Mouse (Mus musculus) layer of hippocampus, adult 2 months (tissue): ENCODE measurements around the gene Sart1. TPM values are rescaled to one million over a fixed set of nuclear protein-coding genes. Genes with fewer than 3 reads are reported as not detected.

Experiments used
- DNase-seq, 2 experiments: peaks; one replicate each; pipeline ENCODE4 v3.0.0; 2022; ENCODE audit warnings: low spot score in 2 of 2
- H3K27ac ChIP-seq: fragments of 200-600 bp; 2 replicates; pipeline ENCODE4 v1.8.1; 2022
- H3K4me3 ChIP-seq: fragments of 200-600 bp; 2 replicates; pipeline ENCODE4 v1.8.1; 2022; ENCODE audit warnings: mild to moderate bottlenecking
- CTCF ChIP-seq: fragments of 200-600 bp; conservative IDR thresholded peaks from 2 replicates; pipeline ENCODE4 v1.8.1; 2022; ENCODE audit warnings: antibody characterized with exemption, mild to moderate bottlenecking, moderate library complexity
- total RNA-seq, 2 experiments: library from RNA; stranded (reverse); gene quantifications; 2 replicates each; pipeline ENCODE4 v1.2.3; 2021

Gene Sart1
- total RNA-seq, 2 experiments from 2014 or later: 113 to 125 TPM

DNA sequence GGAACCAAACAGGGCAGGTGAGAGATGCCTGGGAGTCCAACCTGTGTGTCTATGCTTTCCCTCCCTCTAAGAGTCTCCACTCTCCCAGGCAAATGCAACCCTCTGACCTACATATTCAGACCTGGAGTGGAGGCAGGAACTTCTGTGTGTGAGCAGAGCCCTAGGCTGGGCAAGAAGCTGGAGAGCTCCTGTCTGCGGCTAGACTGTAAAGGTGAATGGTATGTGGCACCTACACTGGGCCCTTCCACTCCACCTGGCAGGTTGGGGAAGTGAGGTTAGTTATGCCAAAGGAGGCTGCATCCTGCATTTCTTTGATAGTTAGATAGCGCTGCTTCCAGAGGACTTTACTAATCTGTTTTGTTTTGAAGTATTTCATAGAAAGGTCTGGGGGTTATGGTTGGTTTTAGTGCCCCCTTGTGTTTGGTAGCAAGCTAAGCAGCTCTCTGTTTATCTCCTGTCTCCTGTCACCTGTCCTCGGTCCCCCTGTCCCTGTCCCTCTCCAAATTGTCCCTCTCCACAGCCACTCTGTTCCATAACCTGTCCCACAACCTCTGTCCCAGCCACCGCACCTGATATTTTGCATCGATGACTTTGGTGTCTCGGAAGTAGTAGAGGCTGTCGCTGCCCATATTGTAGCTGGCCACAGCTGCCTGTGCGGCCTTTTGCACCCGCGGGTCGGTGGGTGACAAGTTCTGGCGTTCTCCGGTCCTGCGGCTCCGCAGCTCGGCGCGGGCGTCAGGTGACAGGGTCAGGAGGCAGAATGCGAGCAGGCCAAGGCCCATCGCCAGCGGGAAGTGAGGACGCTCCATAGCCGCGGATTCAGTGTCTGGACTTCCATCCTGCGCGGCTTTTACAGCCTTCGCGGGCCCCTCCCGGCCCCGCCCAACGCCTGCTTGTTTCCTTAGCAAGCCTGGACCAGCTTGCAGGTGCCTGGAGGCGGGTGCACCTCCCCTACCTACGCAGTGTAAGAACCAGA is 39.7 kb downstream of the Sart1 start:
- DNase-seq: no peak
- Histone ChIP-seq H3K27ac (peak overlapping the region; percentile 76), H3K4me3 (peak overlapping the region; percentile 57)
- TF ChIP-seq CTCF: peak; percentile 83

DNA sequence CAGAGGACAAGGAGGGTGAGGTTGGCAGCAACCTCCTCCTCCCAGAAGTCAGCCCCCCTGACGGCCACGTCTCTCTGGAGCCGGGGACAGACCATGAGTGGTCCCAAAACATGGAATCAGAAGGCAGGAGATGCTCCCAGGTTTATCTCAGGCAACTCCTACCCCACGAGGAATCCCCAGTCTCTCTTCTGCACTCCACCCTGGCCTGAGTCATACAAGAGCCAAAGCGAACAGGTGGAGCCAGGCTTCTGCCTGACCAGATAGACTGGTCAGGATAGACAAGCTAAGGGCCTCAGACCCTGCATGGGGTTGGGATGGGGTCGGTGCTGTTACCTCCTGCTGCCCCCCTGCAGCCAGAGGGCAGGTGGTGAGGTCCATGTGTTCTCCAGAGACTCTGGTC is 40.4 kb downstream of the Sart1 start:
- Histone ChIP-seq H3K27ac (no peak overlapping the region), H3K4me3 (no peak overlapping the region)
- TF ChIP-seq CTCF: no peak
- no peak for DNase-seq

- DNase-seq: no peak
- Histone ChIP-seq H3K4me3 (no peak overlapping the region), H3K27ac (no peak overlapping the region)
- no peak for TF ChIP-seq CTCF
These were observed 43.0 kb downstream of the Sart1 start for GRCm38 (mm10) chr19:5345297-5346131.

GRCm38 (mm10) chr19:5341360-5341759 is 47.1 kb downstream of the Sart1 start:
- DNase-seq: no peak

DNA sequence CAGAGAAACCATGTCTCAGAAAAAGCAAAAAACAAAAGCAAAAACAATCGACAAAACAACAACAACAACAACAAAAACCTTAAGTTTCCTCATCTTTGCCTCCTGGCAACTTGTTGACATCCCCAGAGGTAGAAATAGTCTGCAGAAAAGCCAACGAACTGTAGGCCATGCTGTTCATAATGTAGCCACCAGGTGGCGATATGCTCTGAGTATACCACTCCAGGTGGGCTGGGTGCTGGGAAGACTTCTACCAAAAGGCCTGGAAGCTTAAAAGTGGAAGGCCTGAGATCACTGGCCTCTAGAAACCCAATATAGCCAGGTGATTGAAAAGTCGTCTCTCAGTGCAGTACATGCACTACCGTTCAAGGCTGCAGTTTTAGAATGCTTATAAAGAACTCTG is 50.5 kb downstream of the Sart1 start:
- peak; percentile 99 for TF ChIP-seq CTCF
- DNase-seq: peak; percentile 70 to 86
- H3K4me3 ChIP-seq: no peak overlapping the region
- no peak overlapping the region for H3K27ac ChIP-seq

More at GRCm38 (mm10) chr19:5341360-5341759, 47.1 kb downstream of the Sart1 start:
- H3K27ac ChIP-seq: no peak overlapping the region
- no peak for TF ChIP-seq CTCF
- H3K4me3 ChIP-seq: no peak overlapping the region

DNA sequence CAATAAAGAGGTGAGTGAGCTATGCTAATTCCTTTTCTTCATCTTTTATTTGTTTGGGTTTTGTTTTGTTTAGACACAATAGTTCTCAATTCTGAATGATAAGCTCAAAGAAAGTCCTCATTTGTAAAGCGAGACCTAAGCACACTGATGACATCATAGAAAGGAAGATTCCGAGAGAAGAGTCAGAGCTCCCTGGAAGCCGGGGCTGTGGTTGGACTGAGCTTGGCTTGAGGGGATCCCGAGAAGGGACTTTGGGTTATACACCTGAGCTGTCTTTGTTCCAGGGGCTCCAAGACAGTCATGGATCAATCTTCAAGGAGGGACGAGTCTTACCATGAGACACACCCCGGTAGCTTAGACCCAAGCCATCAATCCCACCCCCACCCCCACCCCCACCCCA is 53.1 kb downstream of the Sart1 start, which contains the start of gene Catsper1:
Catsper1 (plus strand) TSS at position 301 of the 400 bp plus-strand sequence.
- TF ChIP-seq CTCF: no peak
- no peak within 1 kb of the TSS for H3K27ac ChIP-seq
- DNase-seq: no peak
- H3K4me3 ChIP-seq: no peak within 1 kb of the TSS

DNA sequence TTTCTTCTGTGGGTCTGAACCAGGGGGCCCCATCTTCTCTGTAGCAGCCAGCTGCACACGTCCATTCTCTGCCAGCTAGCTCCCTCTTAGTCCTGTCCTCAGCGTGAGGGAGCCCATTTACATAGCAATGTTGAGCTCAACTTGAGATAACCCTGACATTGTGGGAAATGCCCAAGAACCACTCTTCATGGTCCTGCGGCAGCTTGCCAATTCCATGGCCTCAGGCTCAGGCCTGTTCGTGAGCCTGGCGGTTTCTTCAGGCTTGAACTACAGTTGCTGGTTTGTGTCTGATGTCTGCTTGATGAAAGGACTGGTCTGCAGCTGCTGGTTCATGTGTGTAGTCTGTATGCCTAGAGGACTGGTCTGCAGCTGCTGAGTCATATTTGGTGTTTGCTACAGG is 53.8 kb downstream of the Sart1 start:
- TF ChIP-seq CTCF: no peak

GRCm38 (mm10) chr19:5327970-5328369 is 60.5 kb downstream of the Sart1 start:
- Histone ChIP-seq H3K27ac (no peak overlapping the region), H3K4me3 (no peak overlapping the region)
- no peak for TF ChIP-seq CTCF
- DNase-seq: no peak

More for the DNA sequence above, 53.8 kb downstream of the Sart1 start:
- Histone ChIP-seq H3K4me3 (no peak overlapping the region), H3K27ac (no peak overlapping the region)
- no peak for DNase-seq

Other genes with a start within 250 kb of the Sart1 start
- 10 to 100 TPM; 56.4 to 57.4 TPM for gene Pacs1, start 115.6 kb downstream of the Sart1 start, total RNA-seq
- 100 to 1,000 TPM; 214 to 219 TPM for gene Sf3b2, start 93.2 kb downstream of the Sart1 start, total RNA-seq
- gene Gal3st3, start 90.4 kb downstream of the Sart1 start, total RNA-seq: 100 to 1,000 TPM; 106 to 109 TPM
- not detected for gene Catsper1, start 53.0 kb downstream of the Sart1 start, total RNA-seq
- 1 to 10 TPM; 4.6 to 5.9 TPM for gene Cst6, start 39.1 kb downstream of the Sart1 start, total RNA-seq
- gene Eif1ad, start 22.0 kb downstream of the Sart1 start, total RNA-seq: 10 to 100 TPM; 21.4 to 22.5 TPM
- gene Banf1, start 21.5 kb downstream of the Sart1 start, total RNA-seq: 10 to 100 TPM; 81.0 to 86.2 TPM
- gene Tsga10ip, start 13.8 kb upstream of the Sart1 start, total RNA-seq: under 1 TPM; 0.20 to 0.37 TPM
- 100 to 1,000 TPM; 316 to 335 TPM for gene Drap1, start 36.3 kb upstream of the Sart1 start, total RNA-seq
- 10 to 100 TPM; 61.9 to 70.7 TPM for gene AI837181, start 36.4 kb upstream of the Sart1 start, total RNA-seq
- not detected for gene Fosl1, start 58.8 kb upstream of the Sart1 start, total RNA-seq
- 10 to 100 TPM; 31.5 to 33.9 TPM for gene Ccdc85b, start 69.2 kb upstream of the Sart1 start, total RNA-seq
- gene Fibp, start 71.9 kb upstream of the Sart1 start, total RNA-seq: 10 to 100 TPM; 87.2 to 89.6 TPM
- gene Ctsw, start 79.8 kb upstream of the Sart1 start, total RNA-seq: under 1 TPM in 1 of 2 experiments, not detected in 1; 0.31 TPM
- gene Efemp2, start 85.3 kb upstream of the Sart1 start, total RNA-seq: 10 to 100 TPM; 13.2 to 14.1 TPM
- gene Mus81, start 99.7 kb upstream of the Sart1 start, total RNA-seq: 10 to 100 TPM; 40.9 to 42.9 TPM
- 1,000 to 10,000 TPM; 1,280 to 1,287 TPM for gene Cfl1, start 101.8 kb upstream of the Sart1 start, total RNA-seq
- 1 to 10 TPM; 6.2 to 9.1 TPM for gene 1700020D05Rik, start 115.1 kb upstream of the Sart1 start, total RNA-seq
- gene Snx32, start 121.8 kb upstream of the Sart1 start, total RNA-seq: 10 to 100 TPM; 85.9 to 86.6 TPM
- gene Ovol1, start 171.9 kb upstream of the Sart1 start, total RNA-seq: not detected
- 1 to 10 TPM; 6.8 to 7.4 TPM for gene Ap5b1, start 179.3 kb upstream of the Sart1 start, total RNA-seq
- gene Rnaseh2c, start 213.2 kb upstream of the Sart1 start, total RNA-seq: 10 to 100 TPM; 80.0 to 88.2 TPM
- gene Kat5, start 221.5 kb upstream of the Sart1 start, total RNA-seq: 10 to 100 TPM; 82.8 to 93.0 TPM
- 10 to 100 TPM; 20.6 to 21.0 TPM for gene Rela, start 248.8 kb upstream of the Sart1 start, total RNA-seq